Mouse (Mus musculus): ENCODE results near the gene BC048679. TPM values are rescaled to one million over a fixed set of nuclear protein-coding genes. Genes with fewer than 3 reads are reported as not detected.

BC048679 gene
- polyA plus RNA-seq, 1 experiment from 2014 or later, result not detected

- POLR2A ChIA-PET, result no interaction called here
- ATAC-seq (no peak), DNase-seq (ENCODE audit: low read depth, low spot score) (no peak)
Observed at GRCm38 (mm10) chr7:81476833-81477232, 21.2 kb downstream of the BC048679 start.

GRCm38 (mm10) chr7:81475221-81475620, 22.9 kb downstream of the BC048679 start:
- ChIA-PET POLR2A (no interaction called here), CTCF (no interaction called here)
- H3K27me3 ChIP-seq, result peaks cover 48% of the 10 kb centered on the region

More at GRCm38 (mm10) chr7:81476833-81477232, 21.2 kb downstream of the BC048679 start:
- in situ Hi-C loops (cut with MboI; ENCODE audit: low pct_unique_long_range_greater_than_20kb), result no loop called here
- TF ChIP-seq CTCF (IDR thresholded peaks at IDR 0.05), result no peak
- H3K27me3 ChIP-seq, result peaks cover 43% of the 10 kb centered on the region
- CTCF ChIA-PET, result no interaction called here

DNA sequence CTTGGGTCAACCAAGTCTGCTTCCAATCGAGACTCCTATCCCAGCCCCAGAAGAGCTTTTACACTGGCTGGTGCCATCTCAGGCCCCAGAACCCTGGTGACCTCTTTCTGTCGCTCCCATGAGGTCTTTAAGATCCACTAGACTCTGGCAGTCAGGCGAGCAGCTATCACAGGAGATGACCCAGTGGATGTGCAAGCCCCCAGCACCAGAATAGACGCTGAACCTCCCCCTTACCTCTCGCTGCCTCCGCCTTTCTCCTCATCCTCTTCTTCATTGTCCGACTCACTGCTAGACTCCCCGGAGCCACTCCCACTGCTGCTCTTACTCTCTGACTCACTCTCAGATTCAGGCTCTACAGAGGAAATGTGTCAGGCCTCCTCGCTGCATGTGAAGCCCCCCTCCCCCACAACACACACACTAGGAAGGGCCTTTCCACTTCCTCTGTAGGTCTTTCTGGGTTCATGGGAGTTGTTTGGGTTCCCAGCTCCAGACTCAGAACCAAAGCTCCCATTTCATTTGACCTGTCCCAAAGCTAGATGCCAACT, 33.1 kb downstream of the BC048679 start:
- CTCF ChIA-PET, result no interaction called here
- DNase-seq (ENCODE audit: low read depth, low spot score) (no peak), ATAC-seq (no peak)
- TF ChIP-seq CTCF (IDR thresholded peaks at IDR 0.05), result no peak
- in situ Hi-C loops (cut with MboI; ENCODE audit: low pct_unique_long_range_greater_than_20kb), result no loop called here
- H3K27me3 ChIP-seq, result peaks cover 25% of the 10 kb centered on the region
- POLR2A ChIA-PET, result no interaction called here

More at GRCm38 (mm10) chr7:81475221-81475620, 22.9 kb downstream of the BC048679 start:
- in situ Hi-C loops (cut with MboI; ENCODE audit: low pct_unique_long_range_greater_than_20kb), result no loop called here
- TF ChIP-seq CTCF (IDR thresholded peaks at IDR 0.05), result no peak
- ATAC-seq, result no peak
- no peak for DNase-seq (ENCODE audit: low read depth, low spot score)

DNA sequence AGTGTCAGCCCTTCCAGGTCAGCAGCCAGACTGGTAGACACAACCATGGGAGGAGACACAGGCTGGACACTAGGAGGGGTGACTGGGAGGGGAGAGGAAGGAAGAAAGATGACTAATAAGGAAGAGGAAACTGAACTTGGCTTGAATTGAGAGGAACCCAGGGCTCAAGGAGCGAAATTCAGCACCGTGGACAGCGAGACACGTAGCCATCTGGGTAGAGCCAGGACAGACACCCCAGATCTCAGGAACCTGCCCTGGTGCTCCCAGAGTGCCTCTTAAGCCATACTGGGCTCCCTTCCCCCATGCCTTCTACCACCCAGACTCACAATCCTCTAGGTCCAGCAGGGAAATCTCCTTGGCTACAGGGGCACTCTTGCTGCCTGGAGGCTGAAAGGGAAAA, 34.0 kb downstream of the BC048679 start:
- DNase-seq (ENCODE audit: low read depth, low spot score), result no peak
- POLR2A ChIA-PET, result no interaction called here
- peak; percentile 37 for ATAC-seq

GRCm38 (mm10) chr7:81462815-81463214, 35.3 kb downstream of the BC048679 start:
- ATAC-seq (no peak), DNase-seq (ENCODE audit: low read depth, low spot score) (no peak)
- H3K27me3 ChIP-seq, result peaks cover 26% of the 10 kb centered on the region
- POLR2A ChIA-PET, result no interaction called here
- in situ Hi-C loops (cut with MboI; ENCODE audit: low pct_unique_long_range_greater_than_20kb), result no loop called here
- CTCF ChIA-PET, result no interaction called here
- TF ChIP-seq CTCF (IDR thresholded peaks at IDR 0.05), result no peak

More for the DNA sequence above, 34.0 kb downstream of the BC048679 start:
- peaks cover 22% of the 10 kb centered on the region for H3K27me3 ChIP-seq
- CTCF ChIA-PET, result no interaction called here
- in situ Hi-C loops (cut with MboI; ENCODE audit: low pct_unique_long_range_greater_than_20kb), result no loop called here
- no peak for TF ChIP-seq CTCF (IDR thresholded peaks at IDR 0.05)

GRCm38 (mm10) chr7:81455155-81455651, 42.9 kb downstream of the BC048679 start, which contains the start of gene Cpeb1:
Cpeb1 (minus strand) TSS chr7:81455465.
- POLR2A ChIA-PET, result no interaction called here
- in situ Hi-C loops (cut with MboI; ENCODE audit: low pct_unique_long_range_greater_than_20kb), result loop anchor here (5.0 kb wide), 1 partner anchor 37 kb away; the partner anchor contains the start of gene Ap3b2
- peaks cover 9% of the 10 kb centered on the region for H3K27me3 ChIP-seq
- peak; percentile 69 for ATAC-seq
- CTCF ChIA-PET, result interaction anchor here (1.0 kb wide), 1 partner anchor 66 kb away, joined by 3 read pairs; no protein-coding TSS in a partner anchor
- no peak for DNase-seq (ENCODE audit: low read depth, low spot score)
- TF ChIP-seq CTCF (IDR thresholded peaks at IDR 0.05), result no peak

GRCm38 (mm10) chr7:81454331-81455039, 43.6 kb downstream of the BC048679 start:
- ChIA-PET POLR2A (no interaction called here), CTCF (no interaction called here)
- peaks cover 7% of the 10 kb centered on the region for H3K27me3 ChIP-seq
- TF ChIP-seq CTCF (IDR thresholded peaks at IDR 0.05), result no peak
- peak; percentile 48 for ATAC-seq
- in situ Hi-C loops (cut with MboI; ENCODE audit: low pct_unique_long_range_greater_than_20kb), result loop anchor here (5.0 kb wide), 1 partner anchor 38 kb away; the partner anchor contains the start of gene Ap3b2
- no peak for DNase-seq (ENCODE audit: low read depth, low spot score)

GRCm38 (mm10) chr7:81453443-81454274, 44.4 kb downstream of the BC048679 start:
- DNase-seq (ENCODE audit: low read depth, low spot score) (no peak), ATAC-seq (no peak)
- ChIA-PET POLR2A (no interaction called here), CTCF (no interaction called here)
- H3K27me3 ChIP-seq, result peaks cover 7% of the 10 kb centered on the region
- no peak for TF ChIP-seq CTCF (IDR thresholded peaks at IDR 0.05)
- in situ Hi-C loops (cut with MboI; ENCODE audit: low pct_unique_long_range_greater_than_20kb), result no loop called here

DNA sequence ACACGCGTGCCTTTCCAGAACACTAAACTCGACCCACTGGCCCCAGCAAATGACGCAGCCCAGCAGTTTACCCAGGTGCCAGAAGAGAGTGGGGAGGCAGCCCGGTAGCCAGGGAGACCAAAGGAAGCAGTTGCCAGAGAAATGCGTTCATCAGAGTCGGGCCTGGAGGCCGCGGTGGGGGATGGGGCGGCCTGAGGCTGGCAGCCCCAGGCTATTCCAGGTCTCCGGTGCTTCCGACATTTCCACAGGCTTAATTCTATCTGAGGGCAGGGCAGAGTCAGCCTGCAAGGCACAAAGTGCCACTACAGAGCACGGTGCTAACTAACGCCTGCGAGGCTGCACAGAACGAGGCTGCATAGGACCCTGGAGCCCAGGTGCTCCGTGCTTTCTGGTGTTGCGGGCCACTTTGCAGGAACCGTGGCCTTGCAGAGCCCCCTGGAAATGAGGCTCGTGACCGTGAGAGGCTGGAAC, 45.1 kb downstream of the BC048679 start:
- no peak for DNase-seq (ENCODE audit: low read depth, low spot score)
- in situ Hi-C loops (cut with MboI; ENCODE audit: low pct_unique_long_range_greater_than_20kb), result no loop called here
- CTCF ChIA-PET, result no interaction called here
- POLR2A ChIA-PET, result no interaction called here
- TF ChIP-seq CTCF (IDR thresholded peaks at IDR 0.05), result no peak
- peaks cover 3% of the 10 kb centered on the region for H3K27me3 ChIP-seq
- no peak for ATAC-seq

Other genes starting within 250 kb of the BC048679 start
- gene Rps17, start 153.0 kb downstream of the BC048679 start, polyA plus RNA-seq (2021), result 1,237 TPM
- gene Cpeb1, start 42.8 kb downstream of the BC048679 start, polyA plus RNA-seq (2021), result 9.5 TPM
- gene Ap3b2, start 4.4 kb downstream of the BC048679 start, polyA plus RNA-seq (2021), result 0.03 TPM
- not detected for gene Fsd2, start 68.7 kb upstream of the BC048679 start, polyA plus RNA-seq (2021)
- gene Whamm, start 73.0 kb upstream of the BC048679 start, polyA plus RNA-seq (2021), result 16.2 TPM
- gene Homer2, start 209.2 kb upstream of the BC048679 start, polyA plus RNA-seq (2021), result 5.5 TPM

All from Patski (cell line).